Mouse (Mus musculus): ENCODE measurements at regions not wholly inside any gene's neighbourhood (a gene's known extent, or its start where the extent isn't known, plus 50 kb on each side); places are given as distances from the start of the nearest gene placed in this dataset.

GRCm38 (mm10) chr9:47283746-47284455 lies 246.1 kb upstream of the Cadm1 start:
- no peaks in the 10 kb centered on the region for H3K27me3 ChIP-seq (replicated peaks)
- H3K4me3 ChIP-seq (replicated peaks) = no peak overlapping the region
- 67% methylated on average over 4 of the region's 4 CpGs for WGBS
- H3K9me3 ChIP-seq = no peaks in the 10 kb centered on the region
- ATAC-seq (ENCODE audit: insufficient read depth, low FRiP score, low read depth) = no peak
- no peak overlapping the region for H3K4me2 ChIP-seq
- no peaks in the 10 kb centered on the region for H3K36me3 ChIP-seq
- H3K4me1 ChIP-seq = peaks cover 18% of the 10 kb centered on the region
- no peak overlapping the region for H3K9ac ChIP-seq
- no peak overlapping the region for H3K27ac ChIP-seq

GRCm38 (mm10) chr9:47286930-47287722 lies 242.8 kb upstream of the Cadm1 start:
- WGBS = 51% methylated on average over 9 of the region's 9 CpGs
- Histone ChIP-seq H3K27me3 (replicated peaks) (no peaks in the 10 kb centered on the region), H3K4me3 (replicated peaks) (no peak overlapping the region), H3K9ac (no peak overlapping the region), H3K4me1 (peaks cover 4% of the 10 kb centered on the region; the same call in 1 of the 2 replicates), H3K9me3 (no peaks in the 10 kb centered on the region), H3K27ac (no peak overlapping the region), H3K36me3 (no peaks in the 10 kb centered on the region), H3K4me2 (no peak overlapping the region)
- ATAC-seq (ENCODE audit: insufficient read depth, low FRiP score, low read depth) = peak; percentile 63; the same call in 1 of the 2 replicates

GRCm38 (mm10) chr9:47288587-47289199 lies 241.3 kb upstream of the Cadm1 start:
- WGBS = 61% methylated on average over 7 of the region's 7 CpGs
- H3K4me1 ChIP-seq = peaks cover 4% of the 10 kb centered on the region; the same call in 1 of the 2 replicates
- H3K27me3 ChIP-seq (replicated peaks) = no peaks in the 10 kb centered on the region
- no peak overlapping the region for H3K4me2 ChIP-seq
- no peak for ATAC-seq (ENCODE audit: insufficient read depth, low FRiP score, low read depth)
- H3K4me3 ChIP-seq (replicated peaks) = no peak overlapping the region
- no peak overlapping the region for H3K9ac ChIP-seq
- H3K9me3 ChIP-seq = no peaks in the 10 kb centered on the region
- H3K27ac ChIP-seq = no peak overlapping the region
- no peaks in the 10 kb centered on the region for H3K36me3 ChIP-seq

- Histone ChIP-seq H3K27ac (no peak overlapping the region), H3K36me3 (no peaks in the 10 kb centered on the region), H3K4me2 (no peak overlapping the region), H3K4me3 (replicated peaks) (no peak overlapping the region), H3K9me3 (no peaks in the 10 kb centered on the region), H3K9ac (no peak overlapping the region), H3K27me3 (replicated peaks) (no peaks in the 10 kb centered on the region), H3K4me1 (no peaks in the 10 kb centered on the region)
- 33% methylated on average over 1 of the region's 1 CpGs for WGBS
- no peak for ATAC-seq (ENCODE audit: insufficient read depth, low FRiP score, low read depth)
Observed at GRCm38 (mm10) chr9:47300633-47301032, 229.3 kb upstream of the Cadm1 start.

- no peak for ATAC-seq (ENCODE audit: insufficient read depth, low FRiP score, low read depth)
- 91% methylated on average over 7 of the region's 7 CpGs for WGBS
- no peak overlapping the region for H3K27ac ChIP-seq
- H3K9me3 ChIP-seq = no peaks in the 10 kb centered on the region
- no peak overlapping the region for H3K4me3 ChIP-seq (replicated peaks)
- no peaks in the 10 kb centered on the region for H3K4me1 ChIP-seq
- no peaks in the 10 kb centered on the region for H3K27me3 ChIP-seq (replicated peaks)
- H3K4me2 ChIP-seq = no peak overlapping the region
- H3K9ac ChIP-seq = no peak overlapping the region
- H3K36me3 ChIP-seq = no peaks in the 10 kb centered on the region
Observed at GRCm38 (mm10) chr9:47307125-47307751, 222.7 kb upstream of the Cadm1 start.

GRCm38 (mm10) chr9:47307752-47308500 lies 222.0 kb upstream of the Cadm1 start:
- WGBS = 61% methylated on average over 17 of the region's 17 CpGs
- H3K9ac ChIP-seq = no peak overlapping the region
- H3K9me3 ChIP-seq = no peaks in the 10 kb centered on the region
- no peak overlapping the region for H3K27ac ChIP-seq
- no peaks in the 10 kb centered on the region for H3K36me3 ChIP-seq
- no peak overlapping the region for H3K4me2 ChIP-seq
- no peak overlapping the region for H3K4me3 ChIP-seq (replicated peaks)
- H3K4me1 ChIP-seq = no peaks in the 10 kb centered on the region
- ATAC-seq (ENCODE audit: insufficient read depth, low FRiP score, low read depth) = no peak
- H3K27me3 ChIP-seq (replicated peaks) = no peaks in the 10 kb centered on the region

- H3K27me3 ChIP-seq (replicated peaks) = no peaks in the 10 kb centered on the region
- 39% methylated on average over 4 of the region's 4 CpGs for WGBS
- no peak overlapping the region for H3K27ac ChIP-seq
- H3K9ac ChIP-seq = no peak overlapping the region
- no peak overlapping the region for H3K4me2 ChIP-seq
- no peaks in the 10 kb centered on the region for H3K9me3 ChIP-seq
- H3K4me3 ChIP-seq (replicated peaks) = no peak overlapping the region
- H3K36me3 ChIP-seq = no peaks in the 10 kb centered on the region
- H3K4me1 ChIP-seq = no peaks in the 10 kb centered on the region
- no peak; the same call in 1 of the 2 replicates for ATAC-seq (ENCODE audit: insufficient read depth, low FRiP score, low read depth)
Observed at GRCm38 (mm10) chr9:47313433-47313832, 216.5 kb upstream of the Cadm1 start.

GRCm38 (mm10) chr9:47314236-47314635 lies 215.7 kb upstream of the Cadm1 start:
- no peak overlapping the region for H3K4me2 ChIP-seq
- no peak overlapping the region for H3K27ac ChIP-seq
- H3K9ac ChIP-seq = no peak overlapping the region
- H3K4me1 ChIP-seq = no peaks in the 10 kb centered on the region
- no peaks in the 10 kb centered on the region for H3K27me3 ChIP-seq (replicated peaks)
- H3K9me3 ChIP-seq = no peaks in the 10 kb centered on the region
- ATAC-seq (ENCODE audit: insufficient read depth, low FRiP score, low read depth) = no peak
- H3K36me3 ChIP-seq = no peaks in the 10 kb centered on the region
- no peak overlapping the region for H3K4me3 ChIP-seq (replicated peaks)
- WGBS = 80% methylated on average over 1 of the region's 1 CpGs

GRCm38 (mm10) chr9:47320345-47320744 lies 209.6 kb upstream of the Cadm1 start:
- no peaks in the 10 kb centered on the region for H3K9me3 ChIP-seq
- no peak overlapping the region for H3K9ac ChIP-seq
- no peaks in the 10 kb centered on the region for H3K27me3 ChIP-seq (replicated peaks)
- no peaks in the 10 kb centered on the region for H3K4me1 ChIP-seq
- H3K36me3 ChIP-seq = no peaks in the 10 kb centered on the region
- H3K4me3 ChIP-seq (replicated peaks) = no peak overlapping the region
- 90% methylated on average over 1 of the region's 1 CpGs for WGBS
- H3K4me2 ChIP-seq = no peak overlapping the region
- ATAC-seq (ENCODE audit: insufficient read depth, low FRiP score, low read depth) = no peak
- H3K27ac ChIP-seq = no peak overlapping the region

GRCm38 (mm10) chr9:47321106-47321789 lies 208.7 kb upstream of the Cadm1 start:
- Histone ChIP-seq H3K27me3 (replicated peaks) (no peaks in the 10 kb centered on the region), H3K4me3 (replicated peaks) (no peak overlapping the region), H3K9me3 (no peaks in the 10 kb centered on the region), H3K9ac (no peak overlapping the region), H3K4me1 (no peaks in the 10 kb centered on the region), H3K27ac (no peak overlapping the region), H3K4me2 (no peak overlapping the region), H3K36me3 (no peaks in the 10 kb centered on the region)
- no peak; the same call in 1 of the 2 replicates for ATAC-seq (ENCODE audit: insufficient read depth, low FRiP score, low read depth)
- WGBS = 67% methylated on average over 10 of the region's 10 CpGs

- no peak overlapping the region for H3K27ac ChIP-seq
- no peak overlapping the region for H3K4me3 ChIP-seq (replicated peaks)
- H3K4me2 ChIP-seq = no peak overlapping the region
- ATAC-seq (ENCODE audit: insufficient read depth, low FRiP score, low read depth) = no peak
- H3K4me1 ChIP-seq = no peaks in the 10 kb centered on the region
- H3K36me3 ChIP-seq = no peaks in the 10 kb centered on the region
- H3K9me3 ChIP-seq = no peaks in the 10 kb centered on the region
- H3K27me3 ChIP-seq (replicated peaks) = no peaks in the 10 kb centered on the region
- no peak overlapping the region for H3K9ac ChIP-seq
- WGBS = 82% methylated on average over 5 of the region's 5 CpGs
Observed at GRCm38 (mm10) chr9:47322293-47322692, 207.7 kb upstream of the Cadm1 start.

Measured in stomach, embryonic 15.5 days (tissue).